Mouse (Mus musculus) cerebellum, adult 9-10 months (tissue): ENCODE measurements around the gene Rfng.
"Not testable (repeated sequence)": the region's sequence is repeated elsewhere in the genome, so short reads cannot be mapped to it uniquely, and the experiment has no call there.

ENCODE experiments used
- DNase-seq: peaks from one replicate; pipeline ENCODE4 v3.0.0; 2022

Rfng gene

GRCm38 (mm10) chr11:120808010-120808409 lies 24.0 kb upstream of the Rfng start:
- DNase-seq = no peak

- DNase-seq = no peak
Measured at GRCm38 (mm10) chr11:120805375-120806298, 21.6 kb upstream of the Rfng start.

GRCm38 (mm10) chr11:120804769-120805168 lies 20.8 kb upstream of the Rfng start:
- no peak for DNase-seq

GRCm38 (mm10) chr11:120804274-120804673 lies 20.3 kb upstream of the Rfng start:
- DNase-seq = no peak

- peak; percentile 87 for DNase-seq
Measured at GRCm38 (mm10) chr11:120800061-120800904, 16.3 kb upstream of the Rfng start.

- DNase-seq = no peak
Measured at GRCm38 (mm10) chr11:120799316-120799890, 15.4 kb upstream of the Rfng start.

GRCm38 (mm10) chr11:120798244-120798643 lies 14.2 kb upstream of the Rfng start:
- DNase-seq = no peak

- DNase-seq = no peak
Measured at GRCm38 (mm10) chr11:120796614-120796946, 12.6 kb upstream of the Rfng start.

GRCm38 (mm10) chr11:120795756-120796613 lies 12.0 kb upstream of the Rfng start, which contains the start of gene Dus1l:
Gene Dus1l, minus strand, starts transcription at chr11:120796403.
- DNase-seq = peak; percentile 97

- no peak for DNase-seq
Measured at GRCm38 (mm10) chr11:120792652-120793051, 8.6 kb upstream of the Rfng start.

- no peak for DNase-seq
Measured at GRCm38 (mm10) chr11:120789810-120790209, 5.8 kb upstream of the Rfng start.

- DNase-seq = no peak
Measured at GRCm38 (mm10) chr11:120789355-120789754, 5.3 kb upstream of the Rfng start.

- not testable (repeated sequence) for DNase-seq
Measured at GRCm38 (mm10) chr11:120788460-120788859, 4.5 kb upstream of the Rfng start.

GRCm38 (mm10) chr11:120785145-120785544 lies 1.1 kb upstream of the Rfng start:
- no peak for DNase-seq

GRCm38 (mm10) chr11:120783426-120784063 lies 462 bp downstream of the Rfng start:
- peak; percentile 53 for DNase-seq

- DNase-seq = not testable (repeated sequence)
Measured at GRCm38 (mm10) chr11:120781361-120781760, 2.6 kb downstream of the Rfng start.

GRCm38 (mm10) chr11:120779876-120780275 lies 4.1 kb downstream of the Rfng start:
- DNase-seq = no peak

- DNase-seq = no peak
Measured at GRCm38 (mm10) chr11:120777123-120777522, 6.9 kb downstream of the Rfng start.

GRCm38 (mm10) chr11:120775774-120776469 lies 8.1 kb downstream of the Rfng start:
- DNase-seq = peak; percentile 95

- no peak for DNase-seq
Measured at GRCm38 (mm10) chr11:120773463-120774190, 10.4 kb downstream of the Rfng start.
